Mouse (Mus musculus): Measurements from ENCODE around the gene Stac3. TPM values are rescaled to one million over a fixed set of nuclear protein-coding genes. Genes with fewer than 3 reads are reported as not detected.

Gene Stac3
- polyA plus RNA-seq (2012; rRNA removed): 7.8 and 12.2 TPM in 2 replicates

DNA sequence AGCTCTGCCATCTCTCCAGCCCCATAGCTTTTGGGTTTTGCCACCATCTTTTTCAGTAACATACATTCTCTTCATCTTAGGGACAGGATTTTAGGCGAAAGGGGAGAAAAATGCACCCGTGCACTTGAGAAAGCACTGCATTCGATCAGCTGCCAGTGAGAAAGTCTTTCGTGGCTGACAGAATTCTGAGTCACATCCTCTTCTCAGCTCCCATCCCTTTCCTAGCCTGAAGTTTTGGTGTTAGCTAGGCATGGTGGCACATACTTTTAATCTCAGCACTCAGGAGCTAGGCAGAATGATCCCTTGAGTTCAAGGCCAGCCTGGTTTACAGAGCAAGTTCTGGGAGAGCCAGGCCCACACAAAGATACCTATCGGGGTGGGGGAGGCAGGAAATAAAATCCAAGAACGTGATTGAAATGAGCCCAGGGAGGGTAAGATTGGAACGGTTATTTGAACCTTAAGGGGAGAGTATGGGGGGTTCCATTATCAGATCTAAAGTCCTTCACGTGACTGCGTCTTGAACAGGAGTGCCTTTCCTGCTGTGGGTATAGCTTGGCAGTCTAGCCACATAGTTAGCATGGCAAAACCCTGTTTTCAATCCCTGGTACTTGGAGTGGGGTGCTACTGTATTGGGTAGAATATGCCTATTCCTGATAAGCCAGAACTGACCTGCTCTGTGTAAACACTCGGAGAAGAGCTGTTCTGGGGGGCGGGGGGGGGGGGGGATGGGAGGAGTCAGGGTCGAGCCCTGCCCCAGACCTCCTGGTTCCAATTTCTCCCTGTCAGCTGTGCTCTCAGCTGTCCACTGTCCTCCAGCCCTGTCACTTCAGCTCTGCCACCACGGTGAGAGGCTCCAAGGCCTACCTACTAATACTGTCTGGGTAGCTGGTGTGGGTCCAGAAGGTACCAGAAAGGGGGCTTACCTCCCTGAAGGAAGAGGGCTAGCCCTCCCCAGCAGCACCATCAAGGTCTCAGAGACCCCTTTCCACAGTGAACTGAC is at the start of gene Stac3:
Gene Stac3, plus strand, starts transcription at position 793 of the 1,000 bp plus-strand sequence.

DNA sequence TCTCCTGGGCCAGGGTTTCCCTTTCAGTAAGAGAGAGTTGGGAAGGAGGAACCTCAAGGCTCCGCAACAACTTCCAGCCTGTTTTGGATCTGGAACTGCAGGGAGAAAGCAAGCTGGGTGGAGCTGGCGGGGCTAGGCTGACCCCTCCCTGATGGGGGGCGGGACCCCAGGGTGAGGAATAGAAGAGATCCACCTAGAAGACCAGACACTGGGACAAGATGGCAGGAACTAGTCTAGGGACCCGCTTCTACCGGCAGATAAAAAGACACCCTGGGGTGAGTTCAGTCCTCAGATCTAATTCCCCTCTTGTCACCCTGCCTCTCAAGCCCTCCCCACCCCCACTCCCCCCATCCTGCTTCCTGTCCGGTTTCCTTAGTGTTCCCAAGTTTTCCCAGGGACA is 13.3 kb downstream of the Stac3 start, which contains the start of gene Ndufa4l2:
Gene Ndufa4l2, plus strand, starts transcription at position 204 of the 400 bp plus-strand sequence.

GRCm38 (mm10) chr10:127522088-127522581 is 20.6 kb downstream of the Stac3 start, which contains the start of gene Shmt2:
TSS of gene Shmt2 (minus strand) at chr10:127522444.

GRCm38 (mm10) chr10:127534036-127534928 is 32.8 kb downstream of the Stac3 start, which contains the start of gene Nxph4:
TSS of gene Nxph4 (minus strand) at chr10:127534559.

Other genes starting within 250 kb of the Stac3 start
- gene Kif5a, start 238.3 kb upstream of the Stac3 start, polyA plus RNA-seq (2012; rRNA removed): 36.0 and 44.4 TPM in 2 replicates
- gene Dctn2, start 235.3 kb upstream of the Stac3 start, polyA plus RNA-seq (2012; rRNA removed): 190 and 214 TPM in 2 replicates
- gene Mbd6, start 212.7 kb upstream of the Stac3 start, polyA plus RNA-seq (2012; rRNA removed): 46.5 and 56.0 TPM in 2 replicates
- 90.4 and 101 TPM in 2 replicates for gene Mars, start 189.9 kb upstream of the Stac3 start, polyA plus RNA-seq (2012; rRNA removed)
- gene Arhgap9, start 179.7 kb upstream of the Stac3 start, polyA plus RNA-seq (2012; rRNA removed): 2.0 and 2.3 TPM in 2 replicates
- 26.1 and 42.2 TPM in 2 replicates for gene Gli1, start 159.7 kb upstream of the Stac3 start, polyA plus RNA-seq (2012; rRNA removed)
- gene Inhbe, start 147.3 kb upstream of the Stac3 start, polyA plus RNA-seq (2012; rRNA removed): 0.01 TPM in 1 of 2 replicates, not detected in the other
- 0.05 and 0.09 TPM in 2 replicates for gene Inhbc, start 131.3 kb upstream of the Stac3 start, polyA plus RNA-seq (2012; rRNA removed)
- gene R3hdm2, start 121.4 kb upstream of the Stac3 start, polyA plus RNA-seq (2012; rRNA removed): 33.5 and 48.3 TPM in 2 replicates
- gene Ndufa4l2, start 13.3 kb downstream of the Stac3 start, polyA plus RNA-seq (2012; rRNA removed): 4.2 and 4.5 TPM in 2 replicates
- gene Shmt2, start 20.8 kb downstream of the Stac3 start, polyA plus RNA-seq (2012; rRNA removed): 94.7 and 99.4 TPM in 2 replicates
- gene Nxph4, start 32.9 kb downstream of the Stac3 start, polyA plus RNA-seq (2012; rRNA removed): 10.4 and 12.6 TPM in 2 replicates
- 129 and 151 TPM in 2 replicates for gene Lrp1, start 119.5 kb downstream of the Stac3 start, polyA plus RNA-seq (2012; rRNA removed)
- 8.9 and 12.3 TPM in 2 replicates for gene Stat6, start 141.3 kb downstream of the Stac3 start, polyA plus RNA-seq (2012; rRNA removed)
- 12.5 and 14.6 TPM in 2 replicates for gene Nemp1, start 165.2 kb downstream of the Stac3 start, polyA plus RNA-seq (2012; rRNA removed)
- gene Nab2, start 166.9 kb downstream of the Stac3 start, polyA plus RNA-seq (2012; rRNA removed): 16.4 and 26.1 TPM in 2 replicates
- gene Myo1a, start 203.5 kb downstream of the Stac3 start, polyA plus RNA-seq (2012; rRNA removed): 2.7 and 4.1 TPM in 2 replicates
- gene Tac2, start 222.8 kb downstream of the Stac3 start, polyA plus RNA-seq (2012; rRNA removed): 1.9 and 8.4 TPM in 2 replicates
- 17.2 and 19.3 TPM in 2 replicates for gene Zbtb39, start 237.9 kb downstream of the Stac3 start, polyA plus RNA-seq (2012; rRNA removed)

Data from central nervous system, embryonic 11.5 days (tissue).